Mouse (Mus musculus): ENCODE results near the gene Mrpl51. TPM values are rescaled to one million over a fixed set of nuclear protein-coding genes. Genes with fewer than 3 reads are reported as not detected.
"Not testable (repeated sequence)": the region's sequence is repeated elsewhere in the genome, so short reads cannot be mapped to it uniquely, and the experiment has no call there.

Mrpl51 gene
- polyA plus RNA-seq, 1 experiment from 2014 or later = 178 TPM

DNA sequence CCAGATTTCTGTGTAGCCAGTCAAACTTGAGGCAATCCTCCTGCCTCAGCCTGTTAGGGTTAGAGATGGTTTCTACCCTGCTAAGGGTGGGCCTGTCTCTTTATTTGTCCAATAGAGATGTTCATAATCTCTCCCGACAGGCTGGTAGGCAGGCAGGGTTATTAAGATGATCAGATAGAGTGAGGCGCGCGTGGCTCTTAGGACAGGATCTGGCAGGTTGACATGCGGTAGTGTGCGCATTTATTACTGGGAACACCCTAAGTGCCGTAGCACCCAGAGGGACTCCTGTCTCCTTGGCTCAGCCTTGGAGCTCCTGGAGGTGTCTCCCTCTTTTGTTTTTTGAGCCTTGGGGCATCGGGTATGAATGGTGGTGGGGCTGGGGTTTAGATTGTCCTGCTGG is 36.3 kb upstream of the Mrpl51 start:
- Histone ChIP-seq H3K9ac (ENCODE audit: low read length) (no peak overlapping the region), H3K27me3 (ENCODE audit: control insufficient read depth, insufficient read depth, low read length) (no peaks in the 10 kb centered on the region), H3K27ac (ENCODE audit: low read depth, low read length) (no peak overlapping the region), H3K4me2 (ENCODE audit: low read depth) (no peak overlapping the region), H3K4me3 (ENCODE audit: low read depth, low read length) (no peak overlapping the region), H3K4me1 (ENCODE audit: control insufficient read depth, insufficient read depth, low read length) (peaks cover 16% of the 10 kb centered on the region), H3K36me3 (ENCODE audit: control insufficient read depth, insufficient read depth, low read length) (peaks cover 17% of the 10 kb centered on the region), H3K9me3 (ENCODE audit: control insufficient read depth, low read length) (no peaks in the 10 kb centered on the region)
- DNase-seq (ENCODE audit: low spot score) (no peak), ATAC-seq (ENCODE audit: insufficient read depth, low FRiP score, low TSS enrichment) (no peak)
- WGBS = 91% methylated on average over 8 of the region's 8 CpGs

DNA sequence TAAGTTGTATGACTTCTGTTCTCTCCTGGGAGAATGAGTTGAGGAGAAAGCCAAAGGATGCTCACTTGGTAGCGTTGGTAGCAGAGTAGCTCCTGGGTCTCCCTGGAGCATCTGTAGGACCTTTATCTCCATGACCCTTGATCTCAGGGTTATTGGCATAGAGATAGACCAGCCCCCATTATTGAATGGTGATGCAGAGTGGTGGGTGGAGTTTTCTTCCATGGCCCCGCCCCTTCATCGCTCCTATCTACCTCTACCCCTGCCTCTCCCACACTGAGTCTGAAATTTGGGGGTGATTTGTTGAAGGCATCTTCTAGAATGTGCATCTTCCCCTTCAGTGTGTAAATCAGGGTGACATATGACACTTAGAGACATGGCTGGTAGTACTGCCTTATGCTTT is 35.1 kb upstream of the Mrpl51 start:
- H3K27ac ChIP-seq (ENCODE audit: low read depth, low read length) = no peak overlapping the region; the same call in 1 of the 2 replicates
- 87% methylated on average over 3 of the region's 3 CpGs for WGBS

DNA sequence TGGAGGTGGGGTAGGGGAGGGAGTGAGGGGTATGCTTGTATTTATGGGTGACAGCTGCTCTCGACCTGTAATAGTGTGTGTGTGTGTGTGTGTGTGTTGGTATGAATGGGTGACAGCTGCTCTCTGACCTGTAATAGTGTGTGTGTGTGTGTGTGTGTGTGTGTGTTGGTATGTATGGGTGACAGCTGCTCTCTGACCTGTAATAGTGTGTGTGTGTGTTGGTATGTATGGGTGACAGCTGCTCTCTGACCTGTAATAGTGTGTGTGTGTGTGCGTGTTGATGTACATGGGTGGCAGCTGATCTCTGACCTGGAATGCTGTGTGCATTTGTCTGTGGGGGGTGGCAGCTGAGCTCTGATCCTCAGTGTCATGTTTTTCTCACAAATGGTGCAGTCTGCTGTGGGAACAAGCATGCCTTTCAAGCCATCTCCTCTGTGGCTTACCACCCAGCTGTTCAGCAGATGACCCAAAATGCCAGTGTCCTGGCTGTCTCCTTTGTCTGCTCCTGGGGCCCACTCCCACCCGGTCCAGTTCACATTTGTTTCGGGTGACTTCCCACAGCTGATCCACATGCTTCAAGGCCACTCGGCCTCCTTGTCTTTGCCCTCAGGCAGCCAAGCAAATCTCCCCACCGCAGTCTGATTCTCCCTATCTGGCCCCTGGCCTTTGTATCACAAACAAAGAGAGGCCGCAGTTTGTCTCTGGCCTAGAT is 34.5 kb upstream of the Mrpl51 start:
- Histone ChIP-seq H3K36me3 (ENCODE audit: control insufficient read depth, insufficient read depth, low read length) (peaks cover 16% of the 10 kb centered on the region), H3K9ac (ENCODE audit: low read length) (peak overlapping the region; percentile 35; the same call in 1 of the 2 replicates)

More for the DNA sequence above, 35.1 kb upstream of the Mrpl51 start:
- no peaks in the 10 kb centered on the region for H3K27me3 ChIP-seq (ENCODE audit: control insufficient read depth, insufficient read depth, low read length)
- H3K36me3 ChIP-seq (ENCODE audit: control insufficient read depth, insufficient read depth, low read length) = peaks cover 17% of the 10 kb centered on the region
- H3K4me1 ChIP-seq (ENCODE audit: control insufficient read depth, insufficient read depth, low read length) = peaks cover 16% of the 10 kb centered on the region
- H3K9ac ChIP-seq (ENCODE audit: low read length) = no peak overlapping the region
- ATAC-seq (ENCODE audit: insufficient read depth, low FRiP score, low TSS enrichment) = peak; percentile 1; the same call in 1 of the 2 replicates
- no peak overlapping the region for H3K4me3 ChIP-seq (ENCODE audit: low read depth, low read length)
- H3K4me2 ChIP-seq (ENCODE audit: low read depth) = no peak overlapping the region
- H3K9me3 ChIP-seq (ENCODE audit: control insufficient read depth, low read length) = no peaks in the 10 kb centered on the region
- DNase-seq (ENCODE audit: low spot score) = no peak

DNA sequence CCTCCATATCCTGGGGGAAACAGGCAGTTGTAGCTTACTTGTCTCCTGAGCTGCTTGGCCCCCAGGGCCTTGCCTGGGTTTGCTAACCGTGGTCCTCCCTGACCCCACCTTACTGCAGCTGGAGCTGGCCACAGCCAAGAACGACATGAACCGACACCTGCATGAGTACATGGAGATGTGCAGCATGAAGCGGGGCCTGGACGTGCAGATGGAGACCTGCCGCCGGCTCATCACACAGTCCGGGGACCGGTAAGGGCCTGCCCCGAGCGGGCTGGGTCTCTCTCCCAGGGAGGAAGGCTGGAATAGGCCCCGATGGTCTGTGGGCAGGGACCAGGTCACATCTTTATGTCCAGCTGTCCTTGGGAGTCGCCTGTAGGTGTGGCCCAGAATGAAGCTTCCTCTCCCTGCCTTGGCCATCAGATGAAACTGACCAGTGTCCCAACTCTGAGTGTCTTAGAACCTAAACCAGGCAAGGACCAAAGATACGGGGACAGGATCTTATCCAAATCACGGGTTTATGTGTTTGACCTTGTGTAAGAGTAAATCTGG is 32.6 kb upstream of the Mrpl51 start:
- ATAC-seq (ENCODE audit: insufficient read depth, low FRiP score, low TSS enrichment) (no peak), DNase-seq (ENCODE audit: low spot score) (no peak)
- H3K36me3 ChIP-seq (ENCODE audit: control insufficient read depth, insufficient read depth, low read length) = peaks cover 18% of the 10 kb centered on the region
- H3K4me2 ChIP-seq (ENCODE audit: low read depth) = no peak overlapping the region
- H3K9me3 ChIP-seq (ENCODE audit: control insufficient read depth, low read length) = no peaks in the 10 kb centered on the region
- H3K27me3 ChIP-seq (ENCODE audit: control insufficient read depth, insufficient read depth, low read length) = no peaks in the 10 kb centered on the region
- H3K4me1 ChIP-seq (ENCODE audit: control insufficient read depth, insufficient read depth, low read length) = peaks cover 24% of the 10 kb centered on the region
- no peak overlapping the region for H3K27ac ChIP-seq (ENCODE audit: low read depth, low read length)
- WGBS = 87% methylated on average over 15 of the region's 15 CpGs
- no peak overlapping the region for H3K9ac ChIP-seq (ENCODE audit: low read length)
- no peak overlapping the region for H3K4me3 ChIP-seq (ENCODE audit: low read depth, low read length)

More for the DNA sequence above, 34.5 kb upstream of the Mrpl51 start:
- Histone ChIP-seq H3K4me3 (ENCODE audit: low read depth, low read length) (no peak overlapping the region), H3K27me3 (ENCODE audit: control insufficient read depth, insufficient read depth, low read length) (no peaks in the 10 kb centered on the region), H3K9me3 (ENCODE audit: control insufficient read depth, low read length) (no peaks in the 10 kb centered on the region), H3K4me1 (ENCODE audit: control insufficient read depth, insufficient read depth, low read length) (peaks cover 16% of the 10 kb centered on the region), H3K4me2 (ENCODE audit: low read depth) (no peak overlapping the region), H3K27ac (ENCODE audit: low read depth, low read length) (peak overlapping the region; percentile 79)
- ATAC-seq (ENCODE audit: insufficient read depth, low FRiP score, low TSS enrichment) (peak; percentile 24), DNase-seq (ENCODE audit: low spot score) (peak; percentile 67)
- WGBS = 30% methylated on average over 7 of the region's 7 CpGs

DNA sequence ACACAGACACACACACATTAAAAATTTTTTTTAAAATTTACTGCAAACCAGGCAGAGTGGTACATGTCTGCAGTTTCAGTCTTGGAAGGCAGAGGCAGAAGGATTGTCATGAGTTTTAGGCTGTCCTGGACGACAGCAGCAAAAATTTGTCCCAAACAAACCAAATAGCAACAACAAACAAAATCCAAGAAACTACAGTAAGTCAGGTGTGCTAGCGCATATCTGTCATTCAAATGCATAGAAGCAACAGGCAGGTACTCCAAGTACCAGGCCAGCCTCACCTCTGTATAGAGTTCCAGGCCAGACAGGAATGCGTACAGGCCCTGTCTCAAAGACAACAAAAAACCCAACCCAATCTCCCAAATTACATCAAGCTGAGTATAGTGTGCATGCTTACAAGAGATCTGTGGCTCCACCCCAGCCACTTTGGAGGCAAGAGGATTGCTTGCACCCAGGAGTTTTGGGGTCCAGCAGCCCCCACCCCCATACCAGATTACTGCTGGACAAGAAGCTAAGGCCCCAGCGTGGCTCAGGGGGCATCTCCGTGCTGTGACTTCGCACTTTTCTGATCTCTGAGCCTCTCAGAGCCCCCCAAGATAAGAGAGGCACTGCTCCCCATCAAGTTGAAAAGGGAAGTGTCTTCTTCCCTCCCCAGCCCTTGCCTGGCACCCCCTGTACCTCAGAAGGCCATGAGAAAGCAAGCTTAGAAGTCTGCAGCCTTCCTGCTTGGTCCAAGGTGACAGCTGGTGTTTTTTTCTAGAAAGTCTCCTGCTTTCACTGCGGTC is 31.6 kb upstream of the Mrpl51 start:
- no peak overlapping the region for H3K4me3 ChIP-seq (ENCODE audit: low read depth, low read length)
- DNase-seq (ENCODE audit: low spot score) (no peak), ATAC-seq (ENCODE audit: insufficient read depth, low FRiP score, low TSS enrichment) (no peak)
- WGBS = 88% methylated on average over 7 of the region's 7 CpGs
- H3K36me3 ChIP-seq (ENCODE audit: control insufficient read depth, insufficient read depth, low read length) = peaks cover 18% of the 10 kb centered on the region
- no peak overlapping the region for H3K27ac ChIP-seq (ENCODE audit: low read depth, low read length)
- H3K4me2 ChIP-seq (ENCODE audit: low read depth) = no peak overlapping the region
- H3K9ac ChIP-seq (ENCODE audit: low read length) = no peak overlapping the region
- no peaks in the 10 kb centered on the region for H3K27me3 ChIP-seq (ENCODE audit: control insufficient read depth, insufficient read depth, low read length)
- no peaks in the 10 kb centered on the region for H3K9me3 ChIP-seq (ENCODE audit: control insufficient read depth, low read length)
- peaks cover 27% of the 10 kb centered on the region for H3K4me1 ChIP-seq (ENCODE audit: control insufficient read depth, insufficient read depth, low read length)

DNA sequence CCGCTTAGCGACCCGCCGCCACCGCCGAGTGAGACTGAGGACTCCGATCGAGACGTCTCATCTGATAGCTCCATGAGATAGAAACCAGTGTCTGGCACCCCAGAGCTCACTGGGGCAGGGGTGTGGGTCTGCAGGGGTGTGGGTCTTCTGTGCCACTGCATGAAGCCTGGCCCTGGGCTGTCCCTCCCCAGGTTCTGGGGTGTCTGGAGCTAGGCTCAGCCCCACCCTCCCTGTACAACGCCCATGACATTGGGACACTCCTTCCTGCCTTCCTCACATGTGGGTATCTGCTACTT is 31.1 kb upstream of the Mrpl51 start:
- H3K27me3 ChIP-seq (ENCODE audit: control insufficient read depth, insufficient read depth, low read length) = no peaks in the 10 kb centered on the region
- ATAC-seq (ENCODE audit: insufficient read depth, low FRiP score, low TSS enrichment) (no peak), DNase-seq (ENCODE audit: low spot score) (peak; percentile 36)
- no peak overlapping the region for H3K4me3 ChIP-seq (ENCODE audit: low read depth, low read length)
- H3K27ac ChIP-seq (ENCODE audit: low read depth, low read length) = 0 out of 2 replicates have a peak overlapping the region, but pooled peaks have one; percentile 1
- peaks cover 27% of the 10 kb centered on the region for H3K4me1 ChIP-seq (ENCODE audit: control insufficient read depth, insufficient read depth, low read length)
- H3K36me3 ChIP-seq (ENCODE audit: control insufficient read depth, insufficient read depth, low read length) = peaks cover 18% of the 10 kb centered on the region
- H3K4me2 ChIP-seq (ENCODE audit: low read depth) = no peak overlapping the region
- 75% methylated on average over 10 of the region's 10 CpGs for WGBS
- no peak overlapping the region for H3K9ac ChIP-seq (ENCODE audit: low read length)
- no peaks in the 10 kb centered on the region for H3K9me3 ChIP-seq (ENCODE audit: control insufficient read depth, low read length)

DNA sequence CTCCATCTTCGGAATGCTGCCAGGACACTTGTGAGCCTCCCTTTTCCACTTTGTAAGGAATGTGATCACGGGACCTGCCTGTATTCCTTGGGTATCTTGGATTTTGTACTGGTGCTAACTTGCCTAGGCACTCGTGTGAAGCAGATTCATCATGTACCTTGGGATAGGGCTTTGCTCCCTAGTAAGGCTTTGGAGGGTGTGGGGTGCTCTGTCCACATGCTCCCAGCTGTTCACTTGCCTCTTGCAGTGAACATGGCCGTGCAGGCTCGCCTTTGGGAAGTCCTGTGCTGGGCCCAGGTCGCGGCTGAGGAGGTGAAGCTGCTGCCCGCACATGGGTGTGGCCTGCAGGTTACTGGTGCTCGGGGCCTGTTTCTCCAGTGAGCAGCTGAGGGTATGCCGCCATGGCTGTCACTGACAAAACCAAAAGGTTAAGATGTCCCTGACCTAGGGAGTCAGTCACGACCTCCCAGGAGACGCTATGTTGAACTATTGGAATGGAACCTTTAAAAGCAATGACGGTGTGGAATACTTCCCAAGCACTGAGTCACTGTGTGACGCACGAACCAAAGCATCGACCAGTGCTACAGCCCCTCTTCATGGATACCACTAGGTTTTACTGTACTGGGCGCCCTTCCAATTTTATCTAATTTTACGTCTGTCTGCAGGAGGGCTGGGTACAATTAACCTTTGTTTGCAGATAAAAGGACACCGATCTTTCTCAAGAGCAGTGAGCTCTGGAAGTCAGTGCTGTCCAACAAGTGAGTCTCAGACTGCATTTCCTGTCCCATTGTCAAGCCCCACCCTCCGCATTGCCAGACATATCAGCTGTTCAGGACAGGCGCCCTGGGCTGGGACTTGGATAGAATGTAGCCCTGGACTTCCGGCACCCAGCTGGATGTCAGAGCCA is 30.5 kb upstream of the Mrpl51 start:
- DNase-seq (ENCODE audit: low spot score) (peak; percentile 58), ATAC-seq (ENCODE audit: insufficient read depth, low FRiP score, low TSS enrichment) (no peak)
- no peak overlapping the region for H3K9ac ChIP-seq (ENCODE audit: low read length)
- H3K36me3 ChIP-seq (ENCODE audit: control insufficient read depth, insufficient read depth, low read length) = peaks cover 18% of the 10 kb centered on the region
- no peaks in the 10 kb centered on the region for H3K27me3 ChIP-seq (ENCODE audit: control insufficient read depth, insufficient read depth, low read length)
- no peak overlapping the region for H3K4me3 ChIP-seq (ENCODE audit: low read depth, low read length)
- H3K27ac ChIP-seq (ENCODE audit: low read depth, low read length) = 0 out of 2 replicates have a peak overlapping the region, but pooled peaks have one; percentile 1
- H3K4me1 ChIP-seq (ENCODE audit: control insufficient read depth, insufficient read depth, low read length) = peaks cover 28% of the 10 kb centered on the region
- no peak overlapping the region for H3K4me2 ChIP-seq (ENCODE audit: low read depth)
- WGBS = 16% methylated on average over 22 of the region's 22 CpGs
- H3K9me3 ChIP-seq (ENCODE audit: control insufficient read depth, low read length) = no peaks in the 10 kb centered on the region

DNA sequence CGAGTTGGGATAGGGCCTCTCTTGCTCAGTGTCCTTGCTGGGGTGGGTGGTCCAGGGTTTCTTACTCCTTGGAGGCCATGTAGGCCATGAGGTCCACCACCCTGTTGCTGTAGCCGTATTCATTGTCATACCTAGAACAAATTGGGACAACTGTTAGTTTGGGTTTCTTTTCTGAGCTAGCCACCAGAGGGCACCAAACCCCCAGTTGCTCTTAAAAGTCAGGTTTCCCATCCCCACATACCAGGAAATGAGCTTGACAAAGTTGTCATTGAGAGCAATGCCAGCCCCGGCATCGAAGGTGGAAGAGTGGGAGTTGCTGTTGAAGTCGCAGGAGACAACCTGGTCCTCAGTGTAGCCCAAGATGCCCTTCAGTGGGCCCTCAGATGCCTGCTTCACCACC is 29.6 kb upstream of the Mrpl51 start:
- Histone ChIP-seq H3K36me3 (ENCODE audit: control insufficient read depth, insufficient read depth, low read length) (peaks cover 18% of the 10 kb centered on the region), H3K4me1 (ENCODE audit: control insufficient read depth, insufficient read depth, low read length) (peaks cover 31% of the 10 kb centered on the region)
- not testable (repeated sequence) for H3K27ac ChIP-seq (ENCODE audit: low read depth, low read length); H3K9me3 ChIP-seq (ENCODE audit: control insufficient read depth, low read length); ATAC-seq (ENCODE audit: insufficient read depth, low FRiP score, low TSS enrichment); H3K9ac ChIP-seq (ENCODE audit: low read length); H3K27me3 ChIP-seq (ENCODE audit: control insufficient read depth, insufficient read depth, low read length); H3K4me2 ChIP-seq (ENCODE audit: low read depth); H3K4me3 ChIP-seq (ENCODE audit: low read depth, low read length)
- DNase-seq (ENCODE audit: low spot score) = peak; percentile 69
- 14% methylated on average over 3 of the region's 5 CpGs for WGBS
